Mouse (Mus musculus): ENCODE measurements around the gene Efcab14.

- TF ChIP-seq CTCF (conservative IDR thresholded peaks at IDR 0.05; ENCODE audit: low read length) (no peak), NANOG (IDR thresholded peaks at IDR 0.05; ENCODE audit: borderline replicate concordance, low read length) (no peak), POU5F1 (IDR thresholded peaks at IDR 0.05; ENCODE audit: borderline replicate concordance, low read length) (no peak)
Measured at GRCm38 (mm10) chr4:115761206-115761605, 23.7 kb downstream of the Efcab14 start.
